8 mouse cellular contexts compared by ENCODE assay signal in the genomic region with DNA sequence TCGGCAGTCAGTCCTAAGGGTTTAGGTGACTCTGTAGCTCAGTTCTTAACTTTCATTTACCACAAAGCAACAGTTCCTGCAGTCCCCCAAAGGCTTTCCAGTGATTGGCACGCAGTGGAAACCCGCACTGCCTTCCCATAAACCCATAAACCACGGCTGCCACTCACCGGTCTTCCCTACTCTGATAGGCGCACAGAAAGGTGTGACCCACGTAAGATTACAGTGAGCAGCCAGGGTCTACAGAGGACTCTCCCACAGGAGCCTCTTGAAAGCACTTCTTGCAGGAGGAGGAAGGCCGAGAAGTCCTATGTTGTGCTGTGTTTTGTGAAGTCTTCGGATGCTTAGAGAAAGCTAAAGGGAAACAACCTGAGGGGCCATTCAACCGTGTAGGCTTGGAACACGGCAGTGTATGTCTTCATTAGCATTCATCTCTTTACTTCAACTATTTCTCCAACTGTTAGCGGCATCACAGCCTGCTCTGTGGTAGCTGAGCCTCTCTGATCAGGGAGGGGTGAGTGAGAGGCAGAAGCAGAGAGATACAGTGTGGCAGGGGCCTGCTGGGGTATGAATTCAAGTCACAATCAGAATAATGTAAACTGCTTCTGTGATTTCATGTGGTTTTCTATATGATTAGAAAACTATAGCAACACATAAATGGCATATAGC.
DNase-seq lines count a peak whose midpoint lies in the region; ATAC-seq and TF ChIP-seq lines count a peak whose summit lies in the region.

No protein-coding gene starts in this region.

- WGBS in embryonic facial prominence, embryonic 15.5 days: 23% methylated on average over 12 of the region's 12 CpGs
- 28% methylated on average over 12 of the region's 12 CpGs for WGBS in intestine, postnatal 0 days
- WGBS in limb, embryonic 15.5 days: 19% methylated on average over 12 of the region's 12 CpGs

- peak; percentile 87 for DNase-seq in heart, adult 11 months
- no peak for DNase-seq in heart, adult 18-20 months
- peak; percentile 41 for DNase-seq in retina, embryonic 14.5 days (ENCODE audit: low spot score)
- no peak for DNase-seq in layer of hippocampus, adult 9-10 months (ENCODE audit: low spot score)
- DNase-seq in layer of hippocampus, adult 9-11 months: no peak

- no peak overlapping the region for H3K9ac ChIP-seq in embryonic facial prominence, embryonic 15.5 days
- no peak overlapping the region for H3K9ac ChIP-seq in intestine, postnatal 0 days (ENCODE audit: low read depth, low read length)
- 0 out of 2 replicates have a peak overlapping the region, but pooled peaks have one; percentile 44 for H3K9ac ChIP-seq in limb, embryonic 15.5 days

- ATAC-seq in embryonic facial prominence, embryonic 15.5 days (ENCODE audit: insufficient number of reproducible peaks, low FRiP score, low TSS enrichment, low read depth): peak; percentile 18; the same call in 1 of the 2 replicates
- peak; percentile 50 for ATAC-seq in intestine, postnatal 0 days
- ATAC-seq in limb, embryonic 15.5 days (ENCODE audit: insufficient number of reproducible peaks, low FRiP score, low TSS enrichment, low read depth): no peak; the same call in 1 of the 2 replicates

- peak overlapping the region; percentile 77 for H3K4me2 ChIP-seq in embryonic facial prominence, embryonic 15.5 days (replicated peaks)
- H3K4me2 ChIP-seq in intestine, postnatal 0 days (replicated peaks; ENCODE audit: low read depth): peak overlapping the region; percentile 78
- H3K4me2 ChIP-seq in limb, embryonic 15.5 days: peak overlapping the region; percentile 81

- no peaks in the 10 kb centered on the region for H3K36me3 ChIP-seq in embryonic facial prominence, embryonic 15.5 days
- no peaks in the 10 kb centered on the region for H3K36me3 ChIP-seq in intestine, postnatal 0 days (ENCODE audit: control insufficient read depth, insufficient read depth)
- H3K36me3 ChIP-seq in limb, embryonic 15.5 days: no peaks in the 10 kb centered on the region

- peak overlapping the region; percentile 43 for H3K4me3 ChIP-seq in embryonic facial prominence, embryonic 15.5 days (replicated peaks)
- H3K4me3 ChIP-seq in intestine, postnatal 0 days (ENCODE audit: low read depth, low read length): peak overlapping the region; percentile 36
- H3K4me3 ChIP-seq in limb, embryonic 15.5 days: peak overlapping the region; percentile 43

- no peaks in the 10 kb centered on the region for H3K9me3 ChIP-seq in embryonic facial prominence, embryonic 15.5 days (replicated peaks)
- H3K9me3 ChIP-seq in intestine, postnatal 0 days (ENCODE audit: control insufficient read depth): no peaks in the 10 kb centered on the region
- no peaks in the 10 kb centered on the region for H3K9me3 ChIP-seq in limb, embryonic 15.5 days

- H3K27ac ChIP-seq in embryonic facial prominence, embryonic 15.5 days (replicated peaks): no peak overlapping the region
- H3K27ac ChIP-seq in intestine, postnatal 0 days (ENCODE audit: low read depth, low read length): no peak overlapping the region
- H3K27ac ChIP-seq in limb, embryonic 15.5 days: peak overlapping the region; percentile 64; the same call in 1 of the 2 replicates

- H3K27me3 ChIP-seq in embryonic facial prominence, embryonic 15.5 days: no peaks in the 10 kb centered on the region
- H3K27me3 ChIP-seq in intestine, postnatal 0 days (replicated peaks; ENCODE audit: control insufficient read depth, insufficient read depth, low read length): no peaks in the 10 kb centered on the region
- no peaks in the 10 kb centered on the region for H3K27me3 ChIP-seq in limb, embryonic 15.5 days

- no peak for TF ChIP-seq CTCF in intestine, postnatal 0 days (IDR thresholded peaks at IDR 0.05; ENCODE audit: low read depth)

- peaks cover 11% of the 10 kb centered on the region for H3K4me1 ChIP-seq in embryonic facial prominence, embryonic 15.5 days
- H3K4me1 ChIP-seq in intestine, postnatal 0 days (replicated peaks; ENCODE audit: control insufficient read depth, insufficient read depth, low read length): no peaks in the 10 kb centered on the region
- H3K4me1 ChIP-seq in limb, embryonic 15.5 days: peaks cover 17% of the 10 kb centered on the region

Comparison
In these comparisons a context has a peak if more than half of its experiments do, and no peak if none do; other contexts are left out.
1. DNase-seq: peak in heart, adult 11 months (single experiment) and retina, embryonic 14.5 days (single experiment); none in heart, adult 18-20 months (0 of 2), layer of hippocampus, adult 9-10 months (single experiment) and layer of hippocampus, adult 9-11 months (single experiment).
2. Peak in every context shown above with its lines, with median percentiles within 50 percentile points of each other: H3K4me2 ChIP-seq and H3K4me3 ChIP-seq.